Mouse (Mus musculus) adrenal gland, postnatal 14 days (tissue): ENCODE measurements at regions not wholly inside any gene's neighbourhood (a gene's known extent, or its start where the extent isn't known, plus 50 kb on each side); places are given as distances from the start of the nearest gene placed in this dataset.
A peak's percentile ranks its signal among the peaks of the same experiment; 100 is the strongest.
"Not testable (repeated sequence)": the region's sequence is repeated elsewhere in the genome, so short reads cannot be mapped to it uniquely, and the experiment has no call there.

Experiments
- DNase-seq: peaks from one replicate; pipeline ENCODE4 v3.0.0; 2021; ENCODE audit warnings: mixed read lengths

- not testable (repeated sequence) for DNase-seq
Measured at GRCm38 (mm10) chr9:94107701-94108100, 430.2 kb downstream of the 1190002N15Rik start.

GRCm38 (mm10) chr9:94104669-94105068 is 433.2 kb downstream of the 1190002N15Rik start:
- DNase-seq, result no peak

DNA sequence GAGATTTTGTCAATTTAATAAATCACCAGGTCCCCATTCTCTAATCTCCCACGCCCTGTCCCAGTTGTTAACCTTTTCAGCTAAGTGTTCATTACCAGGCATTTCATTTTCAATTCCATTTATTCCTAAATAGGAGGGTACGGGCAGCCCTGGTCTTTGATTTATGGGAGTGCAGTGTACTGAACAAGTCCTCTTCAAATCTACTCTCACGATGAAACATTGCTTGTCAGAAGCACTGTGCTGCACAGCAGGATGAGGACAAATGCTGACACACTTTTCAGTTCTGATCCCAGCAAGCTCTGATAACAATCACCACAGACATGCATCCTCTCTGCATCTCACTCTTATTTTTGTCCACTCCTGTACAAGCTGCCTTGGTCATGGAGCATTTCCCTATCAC is 435.9 kb downstream of the 1190002N15Rik start:
- DNase-seq, result no peak

DNA sequence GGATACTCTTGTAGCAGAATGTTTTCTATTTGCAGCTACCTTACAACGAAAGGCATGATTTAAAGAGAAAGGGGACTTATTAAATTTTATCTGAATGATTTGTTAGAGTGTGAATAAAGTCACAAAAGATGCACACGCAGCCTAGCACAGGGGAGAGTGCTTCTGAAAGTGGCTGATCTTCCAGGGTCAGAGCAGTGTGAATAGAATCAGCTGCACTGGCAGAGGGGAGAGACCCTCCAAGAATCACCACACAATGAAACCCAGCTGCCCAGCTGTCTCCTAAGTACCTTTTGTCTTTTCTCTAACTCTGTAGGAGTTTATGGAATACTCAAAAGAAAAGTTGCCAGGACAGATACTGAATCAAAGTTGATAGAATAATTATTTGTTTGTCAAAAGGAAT is 443.1 kb downstream of the 1190002N15Rik start:
- no peak for DNase-seq

GRCm38 (mm10) chr9:94091658-94092225 is 446.1 kb downstream of the 1190002N15Rik start:
- no peak for DNase-seq

- DNase-seq, result no peak
Measured at GRCm38 (mm10) chr9:94089759-94090158, 448.1 kb downstream of the 1190002N15Rik start.

DNA sequence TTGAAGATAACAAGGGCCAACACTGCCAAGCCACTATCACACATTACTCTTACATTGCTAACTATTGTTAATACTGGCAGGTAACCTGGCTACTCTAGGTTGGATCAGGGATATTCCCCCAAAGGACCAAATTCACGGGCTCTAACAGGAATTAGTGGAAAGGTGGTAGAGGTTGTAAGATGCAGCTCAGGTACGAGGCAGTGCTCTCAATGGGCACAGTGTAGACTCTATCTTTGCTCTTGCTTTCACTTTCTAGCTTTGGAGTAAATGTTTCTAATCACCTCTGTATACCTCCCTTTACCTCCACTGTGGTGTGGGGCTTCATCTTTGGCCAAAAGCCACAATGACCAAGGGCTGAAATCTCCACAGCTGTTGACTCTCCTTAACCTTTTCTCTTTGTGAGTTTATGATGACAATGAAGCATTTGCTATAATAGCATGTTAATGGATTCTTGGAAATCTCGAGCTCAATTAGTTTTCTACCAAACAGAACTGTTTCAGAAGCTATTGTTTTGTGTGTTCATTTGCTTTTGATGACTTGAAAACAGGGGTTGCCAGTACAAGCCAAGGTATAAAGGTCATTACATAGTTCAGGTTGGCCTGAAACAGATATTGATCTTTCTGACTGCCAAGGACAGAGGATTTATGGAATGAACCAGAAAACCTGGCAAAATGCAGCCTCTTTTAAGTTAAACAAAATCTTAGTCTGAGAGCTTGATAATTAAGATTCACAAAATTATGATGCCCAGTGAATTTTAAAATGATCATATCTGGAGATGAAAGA is 454.1 kb downstream of the 1190002N15Rik start:
- no peak for DNase-seq

GRCm38 (mm10) chr9:94074904-94075303 is 463.0 kb downstream of the 1190002N15Rik start:
- DNase-seq, result no peak

DNA sequence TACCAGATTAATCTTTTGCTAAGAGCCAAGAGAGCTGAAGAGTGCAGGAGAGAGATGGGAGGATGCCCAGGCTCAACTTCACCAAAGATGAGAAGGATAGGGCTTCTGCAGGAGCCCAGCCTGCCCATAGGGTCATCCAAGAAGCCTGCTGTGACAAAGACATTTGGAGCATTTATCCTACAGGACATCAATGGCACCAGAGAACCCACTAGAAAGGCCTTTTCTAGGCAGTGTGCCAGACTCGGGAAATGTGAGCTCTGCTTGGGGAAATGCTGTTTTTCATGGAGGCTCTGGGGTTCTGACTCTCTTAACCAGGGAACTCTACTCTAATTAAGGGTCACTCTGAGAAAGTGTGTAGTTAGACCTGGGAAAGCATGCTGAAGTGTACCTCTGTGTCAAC is 470.8 kb downstream of the 1190002N15Rik start:
- no peak for DNase-seq

DNA sequence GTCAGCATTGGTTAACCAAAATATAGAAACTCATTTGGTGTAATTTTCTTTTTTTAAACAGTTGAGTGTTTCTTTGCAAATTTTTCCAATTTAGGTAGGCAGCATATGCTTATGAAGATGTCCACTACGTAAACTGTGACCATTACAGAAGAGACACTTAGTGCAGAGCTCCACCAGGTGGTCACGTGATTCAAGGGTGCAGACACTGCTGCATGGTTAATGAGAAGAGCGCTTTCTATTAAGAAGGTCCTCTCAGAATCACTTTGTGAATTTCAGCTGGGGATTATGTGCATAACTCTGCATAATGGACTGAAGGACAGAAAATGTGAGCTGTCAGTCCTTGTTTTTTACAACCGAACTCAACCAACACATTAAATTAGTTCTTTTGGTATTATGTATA is 484.7 kb downstream of the 1190002N15Rik start:
- no peak for DNase-seq

- no peak for DNase-seq
Measured at GRCm38 (mm10) chr9:94047845-94048244, 490.0 kb downstream of the 1190002N15Rik start.

- no peak for DNase-seq
Measured at GRCm38 (mm10) chr9:94045462-94046126, 492.3 kb downstream of the 1190002N15Rik start.

DNA sequence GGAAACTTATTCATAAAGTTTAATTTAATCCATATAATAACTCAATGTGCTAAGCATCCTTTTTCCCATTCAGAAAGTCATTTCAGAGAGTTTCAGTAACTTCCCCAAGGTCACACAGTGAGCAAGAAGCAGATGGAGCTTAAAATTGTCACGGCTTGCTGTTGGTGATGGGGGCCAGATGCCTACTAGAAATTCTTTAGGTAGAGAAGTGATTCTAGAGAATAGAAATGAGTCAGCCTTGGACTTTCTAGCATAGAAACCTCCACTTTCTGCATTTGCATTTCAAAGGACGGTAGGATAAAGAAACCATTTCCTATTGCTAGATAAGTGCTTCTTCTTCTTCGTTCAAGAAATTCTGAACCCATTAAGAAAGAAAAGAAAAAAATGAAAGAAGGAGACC is 514.1 kb downstream of the 1190002N15Rik start:
- DNase-seq, result no peak

- no peak for DNase-seq
Measured at GRCm38 (mm10) chr9:94021293-94021903, 516.5 kb downstream of the 1190002N15Rik start.

- DNase-seq, result no peak
Measured at GRCm38 (mm10) chr9:94016747-94017487, 521.0 kb downstream of the 1190002N15Rik start.

- no peak for DNase-seq
Measured at GRCm38 (mm10) chr9:93992216-93992615, 545.7 kb downstream of the 1190002N15Rik start.

DNA sequence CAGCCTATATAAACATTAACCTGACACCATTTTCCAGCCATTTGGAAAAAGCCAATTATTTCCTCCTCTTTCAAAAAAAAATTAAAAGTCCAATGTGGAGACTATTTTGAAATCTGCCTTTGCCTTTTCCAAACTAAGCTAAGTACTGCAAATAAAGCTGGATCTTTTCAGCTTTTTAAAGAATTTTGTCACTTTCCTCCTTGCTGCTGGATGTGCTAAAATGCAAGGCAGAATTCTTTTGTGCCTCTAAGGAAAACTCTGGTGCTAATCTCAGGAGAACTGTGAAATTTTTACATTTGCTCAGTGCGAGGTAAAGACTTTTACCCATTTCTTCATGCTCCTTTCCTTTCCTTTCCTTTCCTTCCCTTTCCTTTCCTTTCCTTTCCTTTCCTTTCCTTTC is 546.7 kb downstream of the 1190002N15Rik start:
- no peak for DNase-seq

DNA sequence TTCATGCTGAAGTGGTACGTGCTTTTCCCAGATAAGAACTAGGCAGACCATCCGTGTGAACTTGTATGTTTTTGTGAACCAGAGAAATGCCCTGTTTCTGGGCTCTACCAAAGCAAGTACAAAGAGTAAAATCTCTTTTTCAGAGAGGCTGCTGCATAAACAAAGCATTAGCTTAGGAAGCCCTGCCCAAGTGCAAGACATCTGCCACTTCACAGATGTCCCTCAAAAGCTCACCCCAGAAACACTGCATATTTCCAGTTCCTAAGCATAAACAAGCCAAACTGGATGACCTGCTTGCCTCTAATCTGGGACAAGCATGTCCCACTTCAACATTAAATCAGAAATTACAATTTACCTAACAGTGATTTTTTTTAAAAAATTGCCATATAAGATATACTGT is 556.7 kb downstream of the 1190002N15Rik start:
- DNase-seq, result no peak

DNA sequence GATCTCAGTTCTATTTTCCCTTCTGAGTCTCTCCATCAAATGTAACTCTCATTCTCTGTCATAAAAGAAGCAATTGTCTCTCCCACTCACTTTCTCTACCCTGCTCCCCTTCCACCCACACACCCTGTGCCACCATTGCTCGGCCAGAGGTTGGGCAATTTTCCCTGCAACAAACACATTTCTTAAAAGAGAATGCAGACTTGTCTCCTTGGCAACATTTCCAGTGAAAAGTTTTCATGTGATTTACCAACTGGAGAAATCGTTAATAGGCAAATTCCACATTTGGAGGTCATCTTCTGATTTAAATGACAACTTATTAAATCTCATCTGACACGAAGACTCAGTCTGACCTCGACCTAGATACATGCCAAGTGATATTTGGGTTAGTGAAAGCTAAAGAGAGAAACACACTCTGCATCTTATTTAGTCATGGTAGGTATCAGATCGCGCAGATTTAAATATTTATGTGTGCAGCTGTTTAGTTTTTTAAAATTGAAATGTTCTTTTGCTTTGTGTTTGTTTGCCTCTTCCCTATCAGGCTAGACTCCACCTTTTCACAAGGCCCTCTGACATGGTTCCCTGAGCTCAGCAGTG is 568.1 kb downstream of the 1190002N15Rik start:
- DNase-seq, result peak; percentile 7

DNA sequence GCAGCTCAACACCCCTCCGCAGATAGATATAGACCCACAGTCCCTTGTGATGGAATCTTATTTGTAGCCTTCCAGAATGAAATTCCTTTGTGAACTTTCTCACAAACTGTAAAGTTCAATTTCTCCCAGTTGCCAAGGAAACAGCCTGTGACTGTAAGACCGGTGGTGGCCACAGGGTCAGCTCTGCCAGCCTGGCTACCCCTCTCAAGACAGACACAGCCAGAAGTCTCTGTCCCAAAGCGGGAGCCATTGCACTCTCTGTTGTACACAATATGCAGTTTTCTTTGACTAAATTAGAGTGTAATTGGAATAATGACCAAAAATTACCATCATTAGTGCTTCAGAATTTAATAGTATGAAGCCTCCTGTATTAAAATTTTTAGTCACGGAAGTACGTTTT is 568.8 kb downstream of the 1190002N15Rik start:
- DNase-seq, result no peak

DNA sequence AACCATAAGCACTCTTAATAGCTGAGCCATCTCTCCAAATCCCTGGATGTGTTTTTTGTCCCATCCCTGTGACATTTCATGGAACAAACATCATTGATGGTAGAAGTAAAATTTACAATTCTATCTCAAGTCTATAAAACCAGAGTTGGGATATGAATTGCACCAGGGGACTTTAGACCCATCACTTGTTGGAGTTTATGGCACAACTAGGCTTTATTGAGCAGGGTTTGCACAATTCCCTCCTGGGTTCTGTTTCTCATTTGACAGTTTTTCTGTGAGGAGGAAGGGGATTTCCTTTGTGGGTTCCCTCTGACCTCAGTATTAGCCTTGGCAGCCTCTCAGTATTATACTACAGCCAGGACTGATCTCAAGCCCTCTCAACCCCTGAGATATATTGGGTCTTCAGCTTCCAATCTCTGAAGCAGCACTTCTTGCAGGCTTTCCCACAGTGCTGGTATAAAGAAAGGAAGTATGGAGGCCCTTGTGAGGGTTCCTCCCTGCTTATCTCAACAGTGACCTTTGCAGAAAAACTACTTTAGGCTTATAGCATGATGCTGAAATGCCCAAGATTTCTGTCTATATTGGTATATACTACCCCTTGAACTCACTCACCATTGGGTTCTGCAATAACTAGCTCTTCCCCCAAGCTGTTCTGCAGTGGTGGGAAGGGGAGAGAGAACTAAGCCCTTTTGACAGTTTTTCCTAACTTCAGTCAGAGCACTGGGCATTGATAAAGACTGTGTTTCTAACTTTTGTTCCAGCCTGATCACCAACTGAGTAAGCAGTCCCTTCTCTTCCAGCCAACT is 582.4 kb downstream of the 1190002N15Rik start:
- no peak for DNase-seq
